Comparison of ENCODE assay signal across 8 mouse cellular contexts in genomic region chr3:87157767-87158291, GRCm38 (mm10). TPM values are rescaled to one million over a fixed set of nuclear protein-coding genes. Genes with fewer than 3 reads are reported as not detected.
A peak's percentile ranks its signal among the peaks of the same experiment; 100 is the strongest.
DNase-seq lines count a peak whose midpoint lies in the region; ATAC-seq and TF ChIP-seq lines count a peak whose summit lies in the region.

No protein-coding gene starts in this region.

- H3K9me3 ChIP-seq in kidney, postnatal 0 days (replicated peaks; ENCODE audit: low read length), result no peaks in the 10 kb centered on the region
- no peaks in the 10 kb centered on the region for H3K9me3 ChIP-seq in midbrain, embryonic 14.5 days (ENCODE audit: control insufficient read depth, low read length)

- intact Hi-C loops in gastrocnemius, postnatal 36 days (cut with DNase I), result no loop called here

- H3K27me3 ChIP-seq in kidney, postnatal 0 days (ENCODE audit: insufficient read depth, low read length), result no peaks in the 10 kb centered on the region
- H3K27me3 ChIP-seq in midbrain, embryonic 14.5 days (ENCODE audit: control insufficient read depth, insufficient read depth, low read length), result no peaks in the 10 kb centered on the region

- H3K4me2 ChIP-seq in kidney, postnatal 0 days (ENCODE audit: low read length), result peak overlapping the region; percentile 41
- H3K4me2 ChIP-seq in midbrain, embryonic 14.5 days (ENCODE audit: low read length), result no peak overlapping the region

- TF ChIP-seq CTCF in brain, embryonic 14.5 days (IDR thresholded peaks at IDR 0.05; ENCODE audit: borderline replicate concordance, extremely low read depth, insufficient read depth, insufficient read length), result no peak
- TF ChIP-seq CTCF in kidney, postnatal 0 days (IDR thresholded peaks at IDR 0.05; ENCODE audit: low read depth), result no peak

- no peak for ATAC-seq in kidney, postnatal 0 days (replicated peaks; ENCODE audit: low FRiP score, low read depth)
- ATAC-seq in midbrain, embryonic 14.5 days (ENCODE audit: low FRiP score, low TSS enrichment), result no peak

- no peak overlapping the region for H3K4me3 ChIP-seq in kidney, postnatal 0 days (replicated peaks; ENCODE audit: low read depth, low read length)
- H3K4me3 ChIP-seq in midbrain, embryonic 14.5 days (replicated peaks; ENCODE audit: low read depth, low read length), result no peak overlapping the region

- 0 out of 2 replicates have a peak overlapping the region, but pooled peaks have one; percentile 23 for H3K9ac ChIP-seq in kidney, postnatal 0 days (ENCODE audit: low read depth, low read length)
- H3K9ac ChIP-seq in midbrain, embryonic 14.5 days (replicated peaks; ENCODE audit: low read length), result no peak overlapping the region; the same call in 1 of the 2 replicates

- peaks cover 46% of the 10 kb centered on the region for H3K4me1 ChIP-seq in kidney, postnatal 0 days (replicated peaks; ENCODE audit: insufficient read depth, low read length)
- peaks cover 62% of the 10 kb centered on the region for H3K4me1 ChIP-seq in midbrain, embryonic 14.5 days (ENCODE audit: control insufficient read depth, insufficient read depth, low read length)

- 8% methylated on average over 12 of the region's 12 CpGs for WGBS in kidney, postnatal 0 days
- WGBS in midbrain, embryonic 14.5 days, result 21% methylated on average over 12 of the region's 12 CpGs

- peak overlapping the region; percentile 91 for H3K27ac ChIP-seq in kidney, postnatal 0 days
- H3K27ac ChIP-seq in midbrain, embryonic 14.5 days (replicated peaks; ENCODE audit: low read depth, low read length), result peak overlapping the region; percentile 27

- TF ChIP-seq POLR2A in brain, embryonic 14.5 days (IDR thresholded peaks at IDR 0.05; ENCODE audit: borderline replicate concordance, extremely low read depth, insufficient read depth, insufficient read length, poor library complexity, severe bottlenecking), result no peak

- no peaks in the 10 kb centered on the region for H3K36me3 ChIP-seq in kidney, postnatal 0 days (ENCODE audit: insufficient read depth, low read length)
- H3K36me3 ChIP-seq in midbrain, embryonic 14.5 days (ENCODE audit: control insufficient read depth, insufficient read depth, low read length), result no peaks in the 10 kb centered on the region

- DNase-seq in 3134 (ENCODE audit: extremely low read depth, insufficient read length, low spot score), result peak; percentile 72
- DNase-seq in brain, embryonic 14.5 days (ENCODE audit: low read depth), result peak; percentile 63
- DNase-seq in gastrocnemius, postnatal 36 days, result peak; percentile 50 to 58
- DNase-seq in kidney, postnatal 0 days (ENCODE audit: low spot score), result peak; percentile 65
- DNase-seq in midbrain, embryonic 14.5 days, result peak; percentile 65
- DNase-seq in layer of hippocampus, adult 18-20 months (ENCODE audit: low spot score in 2 of 2), result no peak
- DNase-seq in cerebellum, adult 9-11 months, result no peak
- no peak for DNase-seq in spleen, postnatal 14 days (ENCODE audit: low spot score in 2 of 2)

RNA-seq across cellular contexts. Expression of gene Kirrel, which starts 16.7 kb away (rescaled TPM):
- 19.3 and 22.9 TPM in 2 replicates for polyA plus RNA-seq in brain, embryonic 14.5 days (2012; rRNA removed)
- total RNA-seq in gastrocnemius, postnatal 36 days (2021), result 1 to 10 TPM; 4.3 to 4.4 TPM
- polyA plus RNA-seq in kidney, postnatal 0 days (2015; fragmentation: Nextera tagmentation; extraction: Ambion mirVana), result 11.7 and 12.3 TPM in 2 replicates
- 5.4 and 5.8 TPM in 2 replicates for polyA plus RNA-seq in midbrain, embryonic 14.5 days (2014; fragmentation: Nextera tagmentation; extraction: Ambion mirVana)
- 1 to 10 TPM; 2.6 to 3.5 TPM for total RNA-seq in layer of hippocampus, adult 18-20 months (2021)

Comparison
In these comparisons a context has a peak if more than half of its experiments do, and no peak if none do; other contexts are left out.
1. DNase-seq: peak in 3134 (single experiment), brain, embryonic 14.5 days (single experiment), gastrocnemius, postnatal 36 days (2 of 2), kidney, postnatal 0 days (single experiment) and midbrain, embryonic 14.5 days (single experiment); none in layer of hippocampus, adult 18-20 months (0 of 2), cerebellum, adult 9-11 months (single experiment) and spleen, postnatal 14 days (0 of 2).